Comparison of ENCODE assay signal across 24 mouse cellular contexts in genomic region chr9:102942221-102942620, GRCm38 (mm10). TPM values are rescaled to one million over a fixed set of nuclear protein-coding genes. Genes with fewer than 3 reads are reported as not detected.
DNase-seq lines count a peak whose midpoint lies in the region; ATAC-seq lines count a peak whose summit lies in the region.
"Had no signal": no experiment of that assay in that cellular context is flagged by ENCODE, and none has a peak within 500 bp of the region (broad histone marks: within the 10 kb centered on the region; RNA-seq: fewer than 3 reads in every experiment).

No protein-coding gene starts in this region.

- no peaks in the 10 kb centered on the region for H3K27me3 ChIP-seq in neural tube, embryonic 13.5 days
- H3K27me3 ChIP-seq in neural tube, embryonic 15.5 days (replicated peaks), result no peaks in the 10 kb centered on the region
- H3K27me3 ChIP-seq: CH12.LX; limb, embryonic 15.5 days; liver, embryonic 15.5 days had no signal

- peak; percentile 20 for DNase-seq in gastrocnemius, postnatal 25 days
- no peak for DNase-seq in gastrocnemius, adult 8-10 months (ENCODE audit: low spot score in 2 of 2)
- DNase-seq in left cerebral cortex, postnatal 4 days, result peak; percentile 78
- no peak for DNase-seq in left cerebral cortex, adult 8-10 months (ENCODE audit: low spot score in 2 of 2)
- no peak for DNase-seq in adrenal gland, adult 2 months
- DNase-seq: adrenal gland, postnatal 36 days; cerebellum, adult 2 months; forebrain, postnatal 0 days; kidney, adult 9 months; kidney, postnatal 36 days; right cerebral cortex, postnatal 14 days; thymus, adult 18-20 months; thymus, postnatal 4 days had no signal

- no peak overlapping the region for H3K9ac ChIP-seq in neural tube, embryonic 13.5 days
- H3K9ac ChIP-seq in neural tube, embryonic 15.5 days (replicated peaks), result no peak overlapping the region
- H3K9ac ChIP-seq: forebrain, postnatal 0 days; limb, embryonic 15.5 days; liver, embryonic 15.5 days had no signal

- H3K4me3 ChIP-seq in neural tube, embryonic 13.5 days, result no peak overlapping the region
- H3K4me3 ChIP-seq in neural tube, embryonic 15.5 days (replicated peaks), result no peak overlapping the region
- H3K4me3 ChIP-seq: forebrain, embryonic 10.5 days; limb, embryonic 15.5 days; liver, embryonic 15.5 days; megakaryocyte, embryonic 14.5 days had no signal

- no peaks in the 10 kb centered on the region for H3K4me1 ChIP-seq in neural tube, embryonic 13.5 days (replicated peaks)
- H3K4me1 ChIP-seq in neural tube, embryonic 15.5 days, result no peaks in the 10 kb centered on the region
- H3K4me1 ChIP-seq: forebrain, embryonic 10.5 days; limb, embryonic 15.5 days; liver, embryonic 15.5 days; megakaryocyte, embryonic 14.5 days had no signal

- intact Hi-C loops in left cerebral cortex, postnatal 4 days (cut with DNase I), result no loop called here

- no peak overlapping the region for H3K4me2 ChIP-seq in neural tube, embryonic 13.5 days
- no peak overlapping the region for H3K4me2 ChIP-seq in neural tube, embryonic 15.5 days
- H3K4me2 ChIP-seq: heart, embryonic 11.5 days; limb, embryonic 15.5 days; liver, embryonic 15.5 days had no signal

- no peaks in the 10 kb centered on the region for H3K36me3 ChIP-seq in neural tube, embryonic 13.5 days
- H3K36me3 ChIP-seq in neural tube, embryonic 15.5 days, result no peaks in the 10 kb centered on the region
- H3K36me3 ChIP-seq: forebrain, embryonic 10.5 days; limb, embryonic 15.5 days; liver, embryonic 15.5 days had no signal

- peak; percentile 23; the same call in 1 of the 2 replicates for ATAC-seq in neural tube, embryonic 13.5 days (ENCODE audit: low read depth)
- ATAC-seq in neural tube, embryonic 15.5 days (ENCODE audit: low FRiP score), result no peak
- ATAC-seq: forebrain, postnatal 0 days; inflammation-experienced regulatory T-cells, adult 6 months had no signal

- peak overlapping the region; percentile 46; the same call in 1 of the 2 replicates for H3K27ac ChIP-seq in neural tube, embryonic 13.5 days (replicated peaks)
- H3K27ac ChIP-seq in neural tube, embryonic 15.5 days (replicated peaks), result no peak overlapping the region
- H3K27ac ChIP-seq: forebrain, embryonic 10.5 days; limb, embryonic 15.5 days; liver, embryonic 15.5 days had no signal

- 64% methylated on average over 4 of the region's 4 CpGs for WGBS in neural tube, embryonic 13.5 days
- 59% methylated on average over 4 of the region's 4 CpGs for WGBS in neural tube, embryonic 15.5 days

- H3K9me3 ChIP-seq in neural tube, embryonic 13.5 days, result no peaks in the 10 kb centered on the region
- no peaks in the 10 kb centered on the region for H3K9me3 ChIP-seq in neural tube, embryonic 15.5 days (replicated peaks)
- H3K9me3 ChIP-seq: forebrain, embryonic 10.5 days; limb, embryonic 15.5 days; liver, embryonic 15.5 days had no signal

RNA-seq across cellular contexts. Expression of gene Slco2a1, which starts 46.3 kb away (rescaled TPM):
- under 1 TPM; 0.77 to 0.80 TPM for total RNA-seq in gastrocnemius, postnatal 25 days (2021)
- 1 to 10 TPM in 2 of 4 experiments, under 1 TPM in 2; 0.51 to 1.1 (median 0.80) TPM for total RNA-seq in gastrocnemius, adult 8-10 months (2022)
- 1 to 10 TPM; 3.9 to 4.7 TPM for total RNA-seq in left cerebral cortex, postnatal 4 days (2021)
- under 1 TPM; 0.72 to 0.98 (median 0.85) TPM for total RNA-seq in left cerebral cortex, adult 8-10 months (2022)
- 1.6 and 2.3 TPM in 2 replicates for polyA plus RNA-seq in neural tube, embryonic 13.5 days (2015; fragmentation: Nextera tagmentation; extraction: Ambion mirVana)
- polyA plus RNA-seq in neural tube, embryonic 15.5 days (2015; fragmentation: Nextera tagmentation; extraction: Ambion mirVana), result 2.6 and 6.5 TPM in 2 replicates
- total RNA-seq in adrenal gland, adult 2 months (2021), result 1 to 10 TPM; 2.2 to 3.9 TPM
- polyA plus RNA-seq in adrenal gland, adult 2 months (2012; rRNA removed), result 6.9 and 7.1 TPM in 2 replicates
- total RNA-seq: CH12.LX; MEL; neutrophil, adult 5-6 weeks had no signal

Comparison
In these comparisons a context has a peak if more than half of its experiments do, and no peak if none do; other contexts are left out.
1. DNase-seq: peak in gastrocnemius, postnatal 25 days (single experiment) and left cerebral cortex, postnatal 4 days (single experiment); none in gastrocnemius, adult 8-10 months (0 of 2), left cerebral cortex, adult 8-10 months (0 of 2) and adrenal gland, adult 2 months (single experiment).